Mouse (Mus musculus): ENCODE measurements around the gene Ppp1r21. TPM values are rescaled to one million over a fixed set of nuclear protein-coding genes. Genes with fewer than 3 reads are reported as not detected.

The Ppp1r21 gene
- polyA plus RNA-seq, 1 experiment from 2014 or later = 27.6 TPM

- TF ChIP-seq CTCF (IDR thresholded peaks at IDR 0.05; ENCODE audit: low read depth) = no peak
- Histone ChIP-seq H3K36me3 (ENCODE audit: insufficient read depth, low read length) (peaks cover 14% of the 10 kb centered on the region), H3K4me3 (replicated peaks; ENCODE audit: low read depth, low read length) (no peak overlapping the region), H3K4me2 (ENCODE audit: low read length) (no peak overlapping the region), H3K27me3 (ENCODE audit: insufficient read depth, low read length) (no peaks in the 10 kb centered on the region), H3K9ac (ENCODE audit: low read depth, low read length) (no peak overlapping the region), H3K9me3 (replicated peaks; ENCODE audit: low read length) (no peaks in the 10 kb centered on the region), H3K4me1 (replicated peaks; ENCODE audit: insufficient read depth, low read length) (no peaks in the 10 kb centered on the region), H3K27ac (no peak overlapping the region)
- WGBS = 95% methylated on average over 8 of the region's 8 CpGs
- ATAC-seq (replicated peaks; ENCODE audit: low FRiP score, low read depth) = no peak
- DNase-seq (ENCODE audit: low spot score) = no peak
These were observed 58.3 kb downstream of the Ppp1r21 start for GRCm38 (mm10) chr17:88588228-88588627.

GRCm38 (mm10) chr17:88590251-88590650 is 60.3 kb downstream of the Ppp1r21 start:
- Histone ChIP-seq H3K9me3 (replicated peaks; ENCODE audit: low read length) (no peaks in the 10 kb centered on the region), H3K27ac (no peak overlapping the region), H3K36me3 (ENCODE audit: insufficient read depth, low read length) (0 out of 2 replicates have a peak, but pooled peaks cover 2% of the 10 kb centered on the region), H3K4me2 (ENCODE audit: low read length) (no peak overlapping the region), H3K9ac (ENCODE audit: low read depth, low read length) (no peak overlapping the region), H3K4me3 (replicated peaks; ENCODE audit: low read depth, low read length) (no peak overlapping the region), H3K4me1 (replicated peaks; ENCODE audit: insufficient read depth, low read length) (no peaks in the 10 kb centered on the region), H3K27me3 (ENCODE audit: insufficient read depth, low read length) (no peaks in the 10 kb centered on the region)
- 80% methylated on average over 6 of the region's 6 CpGs for WGBS
- no peak for TF ChIP-seq CTCF (IDR thresholded peaks at IDR 0.05; ENCODE audit: low read depth)
- DNase-seq (ENCODE audit: low spot score) (no peak), ATAC-seq (replicated peaks; ENCODE audit: low FRiP score, low read depth) (no peak)

GRCm38 (mm10) chr17:88595071-88595470 is 65.2 kb downstream of the Ppp1r21 start:
- ATAC-seq (replicated peaks; ENCODE audit: low FRiP score, low read depth) = no peak
- Histone ChIP-seq H3K9ac (ENCODE audit: low read depth, low read length) (no peak overlapping the region), H3K36me3 (ENCODE audit: insufficient read depth, low read length) (no peaks in the 10 kb centered on the region), H3K4me2 (ENCODE audit: low read length) (no peak overlapping the region), H3K4me3 (replicated peaks; ENCODE audit: low read depth, low read length) (no peak overlapping the region), H3K4me1 (replicated peaks; ENCODE audit: insufficient read depth, low read length) (peaks cover 9% of the 10 kb centered on the region; the same call in 1 of the 2 replicates), H3K27ac (no peak overlapping the region), H3K9me3 (replicated peaks; ENCODE audit: low read length) (no peaks in the 10 kb centered on the region), H3K27me3 (ENCODE audit: insufficient read depth, low read length) (no peaks in the 10 kb centered on the region)
- no peak for DNase-seq (ENCODE audit: low spot score)
- WGBS = 85% methylated on average over 4 of the region's 4 CpGs
- TF ChIP-seq CTCF (IDR thresholded peaks at IDR 0.05; ENCODE audit: low read depth) = no peak

GRCm38 (mm10) chr17:88596068-88596467 is 66.2 kb downstream of the Ppp1r21 start:
- peaks cover 9% of the 10 kb centered on the region; the same call in 1 of the 2 replicates for H3K4me1 ChIP-seq (replicated peaks; ENCODE audit: insufficient read depth, low read length)
- no peak for ATAC-seq (replicated peaks; ENCODE audit: low FRiP score, low read depth)
- no peaks in the 10 kb centered on the region for H3K9me3 ChIP-seq (replicated peaks; ENCODE audit: low read length)
- no peak for DNase-seq (ENCODE audit: low spot score)
- TF ChIP-seq CTCF (IDR thresholded peaks at IDR 0.05; ENCODE audit: low read depth) = no peak
- no peaks in the 10 kb centered on the region for H3K36me3 ChIP-seq (ENCODE audit: insufficient read depth, low read length)
- H3K9ac ChIP-seq (ENCODE audit: low read depth, low read length) = no peak overlapping the region
- H3K27me3 ChIP-seq (ENCODE audit: insufficient read depth, low read length) = no peaks in the 10 kb centered on the region
- WGBS = 83% methylated on average over 4 of the region's 4 CpGs
- no peak overlapping the region for H3K27ac ChIP-seq
- H3K4me2 ChIP-seq (ENCODE audit: low read length) = no peak overlapping the region
- no peak overlapping the region for H3K4me3 ChIP-seq (replicated peaks; ENCODE audit: low read depth, low read length)

GRCm38 (mm10) chr17:88596544-88597221 is 66.8 kb downstream of the Ppp1r21 start:
- 31% methylated on average over 16 of the region's 16 CpGs for WGBS
- peak overlapping the region; percentile 81; the same call in 1 of the 2 replicates for H3K9ac ChIP-seq (ENCODE audit: low read depth, low read length)
- H3K4me1 ChIP-seq (replicated peaks; ENCODE audit: insufficient read depth, low read length) = peaks cover 9% of the 10 kb centered on the region; the same call in 1 of the 2 replicates
- H3K4me2 ChIP-seq (ENCODE audit: low read length) = peak overlapping the region; percentile 83
- H3K4me3 ChIP-seq (replicated peaks; ENCODE audit: low read depth, low read length) = peak overlapping the region; percentile 77
- ATAC-seq (replicated peaks; ENCODE audit: low FRiP score, low read depth) (no peak; the same call in 1 of the 2 replicates), DNase-seq (ENCODE audit: low spot score) (no peak)
- H3K9me3 ChIP-seq (replicated peaks; ENCODE audit: low read length) = no peaks in the 10 kb centered on the region
- no peaks in the 10 kb centered on the region for H3K27me3 ChIP-seq (ENCODE audit: insufficient read depth, low read length)
- peak overlapping the region; percentile 87 for H3K27ac ChIP-seq
- H3K36me3 ChIP-seq (ENCODE audit: insufficient read depth, low read length) = no peaks in the 10 kb centered on the region
- TF ChIP-seq CTCF (IDR thresholded peaks at IDR 0.05; ENCODE audit: low read depth) = no peak; the same call in 1 of the 2 replicates

- no peaks in the 10 kb centered on the region for H3K27me3 ChIP-seq (ENCODE audit: insufficient read depth, low read length)
- H3K4me1 ChIP-seq (replicated peaks; ENCODE audit: insufficient read depth, low read length) = peaks cover 9% of the 10 kb centered on the region; the same call in 1 of the 2 replicates
- peak within 1 kb of the TSS; percentile 81 for H3K9ac ChIP-seq (ENCODE audit: low read depth, low read length)
- DNase-seq (ENCODE audit: low spot score) (peak; percentile 92), ATAC-seq (replicated peaks; ENCODE audit: low FRiP score, low read depth) (peak; percentile 89)
- peak within 1 kb of the TSS; percentile 77 for H3K4me3 ChIP-seq (replicated peaks; ENCODE audit: low read depth, low read length)
- no peaks in the 10 kb centered on the region for H3K36me3 ChIP-seq (ENCODE audit: insufficient read depth, low read length)
- no peaks in the 10 kb centered on the region for H3K9me3 ChIP-seq (replicated peaks; ENCODE audit: low read length)
- H3K4me2 ChIP-seq (ENCODE audit: low read length) = peak within 1 kb of the TSS; percentile 83
- under 1% methylated on average over 41 of the region's 41 CpGs for WGBS
- peak; percentile 82; the same call in 1 of the 2 replicates for TF ChIP-seq CTCF (IDR thresholded peaks at IDR 0.05; ENCODE audit: low read depth)
- H3K27ac ChIP-seq = peak within 1 kb of the TSS; percentile 87
These were observed 67.5 kb downstream of the Ppp1r21 start, which contains the start of gene Ston1 for GRCm38 (mm10) chr17:88597222-88598055. TSS of gene Ston1 (plus strand) at chr17:88597684.

All from kidney, postnatal 0 days (tissue).